Comparison of ENCODE assay signal across 8 mouse cellular contexts in the genomic region with DNA sequence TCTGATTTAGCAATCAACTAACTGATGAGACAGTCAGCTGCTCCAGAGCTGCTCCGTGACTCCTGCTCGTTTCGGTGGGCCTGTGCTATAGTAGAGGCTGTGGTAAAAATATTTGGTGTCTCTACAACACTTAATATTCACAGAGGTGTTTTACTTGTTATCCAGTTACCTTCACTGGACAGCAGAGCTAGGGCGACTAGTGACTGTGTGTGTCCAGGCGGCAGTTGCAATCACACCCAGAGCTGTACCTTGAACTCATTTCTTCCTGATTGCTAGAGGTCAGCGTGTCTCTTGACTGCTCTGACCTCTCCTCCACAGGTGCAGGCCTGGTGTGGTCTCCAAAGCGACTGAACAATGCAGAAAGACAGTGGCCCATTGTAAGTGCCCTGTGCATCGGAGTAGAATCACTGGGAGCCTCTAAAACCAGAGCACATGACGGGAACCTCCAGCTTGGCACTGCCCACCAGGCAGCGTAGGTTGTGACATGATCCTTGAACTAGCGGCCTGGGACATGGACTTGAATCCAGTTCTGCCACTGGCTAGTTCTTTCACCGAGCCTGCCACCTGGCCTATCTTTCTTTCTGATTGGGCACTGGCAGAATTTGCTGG. TPM values are rescaled to one million over a fixed set of nuclear protein-coding genes. Genes with fewer than 3 reads are reported as not detected.
DNase-seq lines count a peak whose midpoint lies in the region; ATAC-seq lines count a peak whose summit lies in the region.

No protein-coding gene starts in this region.

- peak overlapping the region; percentile 81 for H3K4me3 ChIP-seq in heart, embryonic 13.5 days

- H3K36me3 ChIP-seq in heart, embryonic 13.5 days, result peaks cover 68% of the 10 kb centered on the region

- H3K9ac ChIP-seq in heart, embryonic 13.5 days, result peak overlapping the region; percentile 90

- intact Hi-C loops in heart, postnatal 10 days (cut with DNase I), result no loop called here

- H3K4me1 ChIP-seq in heart, embryonic 13.5 days, result peaks cover 39% of the 10 kb centered on the region

- no peak for ATAC-seq in heart, embryonic 13.5 days (ENCODE audit: extremely low read depth, insufficient number of reproducible peaks, low FRiP score, low TSS enrichment)

- H3K27me3 ChIP-seq in heart, embryonic 13.5 days (replicated peaks), result no peaks in the 10 kb centered on the region

- DNase-seq in heart, adult 8-10 months (ENCODE audit: low spot score), result no peak
- DNase-seq in adrenal gland, postnatal 25 days, result peak; percentile 20
- peak; percentile 9 to 17 for DNase-seq in heart, postnatal 10 days
- DNase-seq in liver, result peak; percentile 62
- peak; percentile 43 for DNase-seq in retina, postnatal 1 day
- no peak for DNase-seq in layer of hippocampus, postnatal 25 days (ENCODE audit: extremely low spot score in 1 of 2, low spot score in 1 of 2)
- DNase-seq in ovary, adult 18-20 months (ENCODE audit: low spot score), result no peak

- WGBS in heart, embryonic 13.5 days, result 39% methylated on average over 12 of the region's 12 CpGs

- peak overlapping the region; percentile 78 for H3K4me2 ChIP-seq in heart, embryonic 13.5 days

- H3K27ac ChIP-seq in heart, embryonic 13.5 days (replicated peaks), result peak overlapping the region; percentile 93

- no peaks in the 10 kb centered on the region for H3K9me3 ChIP-seq in heart, embryonic 13.5 days

RNA-seq across cellular contexts. Expression of a gene that starts 0.8 kb away (rescaled TPM):
- 189 and 250 TPM in 2 replicates for polyA plus RNA-seq in heart, embryonic 13.5 days (2015; fragmentation: Nextera tagmentation; extraction: Ambion mirVana)
- total RNA-seq in heart, adult 8-10 months (2022), result 100 to 1,000 TPM; 150 to 170 (median 160) TPM
- 160 and 178 TPM in 2 replicates for total RNA-seq in adrenal gland, postnatal 25 days (2021)
- total RNA-seq in heart, postnatal 10 days (2021), result 100 to 1,000 TPM; 193 to 203 TPM
- 10 to 100 TPM; 57.8 to 65.9 TPM for total RNA-seq in layer of hippocampus, postnatal 25 days (2021)

RNA-seq across cellular contexts. Expression of a gene that starts 16.1 kb away (rescaled TPM):
- 47.4 and 52.5 TPM in 2 replicates for polyA plus RNA-seq in heart, embryonic 13.5 days (2015; fragmentation: Nextera tagmentation; extraction: Ambion mirVana)
- 10 to 100 TPM; 22.1 to 25.4 (median 23.3) TPM for total RNA-seq in heart, adult 8-10 months (2022)
- 55.6 and 61.6 TPM in 2 replicates for total RNA-seq in adrenal gland, postnatal 25 days (2021)
- total RNA-seq in heart, postnatal 10 days (2021), result 10 to 100 TPM; 30.2 to 33.4 TPM
- total RNA-seq in layer of hippocampus, postnatal 25 days (2021), result 10 to 100 TPM; 40.5 to 44.7 TPM

Comparison
In these comparisons a context has a peak if more than half of its experiments do, and no peak if none do; other contexts are left out.
1. DNase-seq: peak in adrenal gland, postnatal 25 days (single experiment), heart, postnatal 10 days (2 of 2), liver (single experiment) and retina, postnatal 1 day (single experiment); none in heart, adult 8-10 months (single experiment), layer of hippocampus, postnatal 25 days (0 of 2) and ovary, adult 18-20 months (single experiment).